Mouse (Mus musculus) forebrain, embryonic 10.5 days (tissue): ENCODE data around the gene Cryl1. TPM values are rescaled to one million over a fixed set of nuclear protein-coding genes. Genes with fewer than 3 reads are reported as not detected.

Source experiments
- DNase-seq: peaks from one replicate; pipeline ENCODE4 v3.0.0-alpha.2; 2017; ENCODE audit warnings: low spot score; ENCODE audit errors: extremely low spot score
- H3K27ac ChIP-seq: fragments of 300-500 bp; sonication (generic); 2 replicates; pipeline ENCODE4 v1.5.1; 2016; ENCODE audit warnings: mild to moderate bottlenecking
- H3K27me3 ChIP-seq: fragments of 300-500 bp; sonication (generic); 2 replicates; pipeline ENCODE4 v1.6.1; 2016; ENCODE audit warnings: mild to moderate bottlenecking; ENCODE audit not compliant: poor library complexity, severe bottlenecking
- H3K36me3 ChIP-seq: fragments of 300-500 bp; sonication (generic); replicated peaks from 2 replicates; pipeline ENCODE4 v1.6.1; 2016; ENCODE audit warnings: mild to moderate bottlenecking, moderate library complexity
- H3K4me1 ChIP-seq: fragments of 300-500 bp; sonication (generic); 2 replicates; pipeline ENCODE4 v1.6.1; 2016
- H3K4me3 ChIP-seq: fragments of 300-500 bp; sonication (generic); 2 replicates; pipeline ENCODE4 v1.5.1; 2016; ENCODE audit warnings: mild to moderate bottlenecking, moderate library complexity
- H3K9me3 ChIP-seq: fragments of 300-500 bp; sonication (generic); 2 replicates; pipeline ENCODE4 v1.6.1; 2016; ENCODE audit warnings: mild to moderate bottlenecking, moderate library complexity
- WGBS: fragments of 180-500 bp; shearing (Covaris S2); methylation state at CpG from one replicate; pipeline ENCODE4 v1.1.7; 2016; 5-methylcytosine and 5-hydroxymethylcytosine counted together
- polyA plus RNA-seq: library from polyadenylated mRNA; unstranded; fragments of >200 nt; fragmentation: Nextera tagmentation; extraction: Ambion mirVana; gene quantifications from 2 replicates; pipeline ENCODE4 v1.2.1, GENCODE M21; 2016

Cryl1 gene
- polyA plus RNA-seq, 1 experiment from 2014 or later = 6.2 TPM

GRCm38 (mm10) chr14:57289105-57289504, 109.2 kb downstream of the Cryl1 start:
- H3K4me3 ChIP-seq = no peak overlapping the region
- H3K36me3 ChIP-seq = no peaks in the 10 kb centered on the region
- no peaks in the 10 kb centered on the region for H3K27me3 ChIP-seq
- no peak for DNase-seq
- H3K27ac ChIP-seq = peak overlapping the region; percentile 20; the same call in 1 of the 2 replicates
- H3K9me3 ChIP-seq = no peaks in the 10 kb centered on the region
- peaks cover 15% of the 10 kb centered on the region for H3K4me1 ChIP-seq
- WGBS = 44% methylated on average over 9 of the region's 9 CpGs

GRCm38 (mm10) chr14:57283816-57284215, 114.5 kb downstream of the Cryl1 start:
- WGBS = 71% methylated on average over 5 of the region's 5 CpGs
- H3K9me3 ChIP-seq = no peaks in the 10 kb centered on the region
- H3K36me3 ChIP-seq = no peaks in the 10 kb centered on the region
- H3K27ac ChIP-seq = no peak overlapping the region
- H3K4me3 ChIP-seq = no peak overlapping the region
- no peaks in the 10 kb centered on the region for H3K27me3 ChIP-seq
- no peak for DNase-seq
- H3K4me1 ChIP-seq = peaks cover 22% of the 10 kb centered on the region

- no peaks in the 10 kb centered on the region for H3K36me3 ChIP-seq
- H3K4me1 ChIP-seq = peaks cover 14% of the 10 kb centered on the region
- no peak overlapping the region for H3K4me3 ChIP-seq
- no peak overlapping the region for H3K27ac ChIP-seq
- WGBS = 58% methylated on average over 2 of the region's 2 CpGs
- DNase-seq = no peak
- no peaks in the 10 kb centered on the region for H3K9me3 ChIP-seq
- H3K27me3 ChIP-seq = no peaks in the 10 kb centered on the region
These were observed 115.7 kb downstream of the Cryl1 start for GRCm38 (mm10) chr14:57282591-57282990.

- H3K36me3 ChIP-seq = no peaks in the 10 kb centered on the region
- no peaks in the 10 kb centered on the region for H3K9me3 ChIP-seq
- H3K27me3 ChIP-seq = no peaks in the 10 kb centered on the region
- 93% methylated on average over 3 of the region's 3 CpGs for WGBS
- peaks cover 14% of the 10 kb centered on the region for H3K4me1 ChIP-seq
- DNase-seq = no peak
- no peak overlapping the region for H3K4me3 ChIP-seq
- no peak overlapping the region for H3K27ac ChIP-seq
These were observed 117.5 kb downstream of the Cryl1 start for GRCm38 (mm10) chr14:57280835-57281234.

GRCm38 (mm10) chr14:57276481-57277012, 121.8 kb downstream of the Cryl1 start:
- H3K36me3 ChIP-seq = no peaks in the 10 kb centered on the region
- H3K27me3 ChIP-seq = no peaks in the 10 kb centered on the region
- DNase-seq = no peak
- H3K4me3 ChIP-seq = no peak overlapping the region
- H3K9me3 ChIP-seq = no peaks in the 10 kb centered on the region
- 87% methylated on average over 7 of the region's 7 CpGs for WGBS
- peaks cover 12% of the 10 kb centered on the region for H3K4me1 ChIP-seq
- no peak overlapping the region for H3K27ac ChIP-seq

- Histone ChIP-seq H3K4me3 (no peak overlapping the region), H3K27me3 (no peaks in the 10 kb centered on the region), H3K27ac (no peak overlapping the region), H3K36me3 (no peaks in the 10 kb centered on the region), H3K4me1 (peaks cover 18% of the 10 kb centered on the region), H3K9me3 (no peaks in the 10 kb centered on the region)
- 86% methylated on average over 1 of the region's 1 CpGs for WGBS
- DNase-seq = no peak
These were observed 126.0 kb downstream of the Cryl1 start for GRCm38 (mm10) chr14:57272341-57272740.

- no peak for DNase-seq
- H3K4me3 ChIP-seq = no peak overlapping the region
- H3K27ac ChIP-seq = no peak overlapping the region
- H3K9me3 ChIP-seq = no peaks in the 10 kb centered on the region
- H3K36me3 ChIP-seq = no peaks in the 10 kb centered on the region
- H3K4me1 ChIP-seq = peaks cover 18% of the 10 kb centered on the region
- H3K27me3 ChIP-seq = no peaks in the 10 kb centered on the region
- WGBS = 73% methylated on average over 1 of the region's 1 CpGs
These were observed 126.5 kb downstream of the Cryl1 start for GRCm38 (mm10) chr14:57271861-57272260.

GRCm38 (mm10) chr14:57268900-57269299, 129.4 kb downstream of the Cryl1 start:
- Histone ChIP-seq H3K4me3 (no peak overlapping the region), H3K27me3 (no peaks in the 10 kb centered on the region), H3K4me1 (peaks cover 15% of the 10 kb centered on the region), H3K27ac (no peak overlapping the region), H3K36me3 (no peaks in the 10 kb centered on the region), H3K9me3 (no peaks in the 10 kb centered on the region)
- WGBS = 88% methylated on average over 3 of the region's 3 CpGs
- no peak for DNase-seq

- H3K27ac ChIP-seq = no peak overlapping the region
- H3K4me1 ChIP-seq = peaks cover 12% of the 10 kb centered on the region; the same call in 1 of the 2 replicates
- H3K9me3 ChIP-seq = no peaks in the 10 kb centered on the region
- no peaks in the 10 kb centered on the region for H3K36me3 ChIP-seq
- WGBS = 91% methylated on average over 3 of the region's 3 CpGs
- no peak overlapping the region for H3K4me3 ChIP-seq
- no peaks in the 10 kb centered on the region for H3K27me3 ChIP-seq
- no peak for DNase-seq
These were observed 130.0 kb downstream of the Cryl1 start for GRCm38 (mm10) chr14:57268344-57268743.

GRCm38 (mm10) chr14:57263943-57264342, 134.4 kb downstream of the Cryl1 start:
- WGBS = 92% methylated on average over 10 of the region's 10 CpGs
- Histone ChIP-seq H3K9me3 (no peaks in the 10 kb centered on the region), H3K36me3 (no peaks in the 10 kb centered on the region), H3K27ac (no peak overlapping the region), H3K4me3 (no peak overlapping the region), H3K27me3 (no peaks in the 10 kb centered on the region), H3K4me1 (no peaks in the 10 kb centered on the region)
- DNase-seq = no peak

- no peak for DNase-seq
- Histone ChIP-seq H3K27me3 (no peaks in the 10 kb centered on the region), H3K4me3 (no peak overlapping the region), H3K4me1 (no peaks in the 10 kb centered on the region), H3K36me3 (no peaks in the 10 kb centered on the region), H3K27ac (no peak overlapping the region), H3K9me3 (no peaks in the 10 kb centered on the region)
- 92% methylated on average over 8 of the region's 8 CpGs for WGBS
These were observed 139.0 kb downstream of the Cryl1 start for GRCm38 (mm10) chr14:57259341-57259740.

GRCm38 (mm10) chr14:57248661-57249060, 149.7 kb downstream of the Cryl1 start:
- no peaks in the 10 kb centered on the region for H3K4me1 ChIP-seq
- no peak for DNase-seq
- no peaks in the 10 kb centered on the region for H3K36me3 ChIP-seq
- H3K27ac ChIP-seq = no peak overlapping the region
- no peak overlapping the region for H3K4me3 ChIP-seq
- H3K9me3 ChIP-seq = no peaks in the 10 kb centered on the region
- H3K27me3 ChIP-seq = no peaks in the 10 kb centered on the region
- 62% methylated on average over 3 of the region's 3 CpGs for WGBS

- no peaks in the 10 kb centered on the region for H3K4me1 ChIP-seq
- no peak for DNase-seq
- WGBS = 88% methylated on average over 6 of the region's 6 CpGs
These were observed 151.8 kb downstream of the Cryl1 start for GRCm38 (mm10) chr14:57246575-57246974.

GRCm38 (mm10) chr14:57242978-57243377, 155.4 kb downstream of the Cryl1 start:
- H3K36me3 ChIP-seq = no peaks in the 10 kb centered on the region
- no peak overlapping the region for H3K4me3 ChIP-seq
- no peaks in the 10 kb centered on the region for H3K4me1 ChIP-seq
- DNase-seq = no peak
- H3K9me3 ChIP-seq = no peaks in the 10 kb centered on the region
- 87% methylated on average over 5 of the region's 5 CpGs for WGBS
- no peak overlapping the region for H3K27ac ChIP-seq
- no peaks in the 10 kb centered on the region for H3K27me3 ChIP-seq

More at GRCm38 (mm10) chr14:57246575-57246974, 151.8 kb downstream of the Cryl1 start:
- Histone ChIP-seq H3K27ac (no peak overlapping the region), H3K36me3 (no peaks in the 10 kb centered on the region), H3K9me3 (no peaks in the 10 kb centered on the region), H3K4me3 (no peak overlapping the region), H3K27me3 (no peaks in the 10 kb centered on the region)
